Mouse (Mus musculus) CH12.LX (cell line): ENCODE results near the gene Abhd16a. TPM values are rescaled to one million over a fixed set of nuclear protein-coding genes. Genes with fewer than 3 reads are reported as not detected.

Experiments
- DNase-seq: peaks from one replicate; pipeline ENCODE4 v3.0.0-alpha.2; 2013; ENCODE audit errors: extremely low read depth
- H3K27ac ChIP-seq: 2 replicates; pipeline ENCODE4 v1.5.1; 2012; ENCODE audit warnings: low read depth, mild to moderate bottlenecking, control low read depth, moderate library complexity; ENCODE audit not compliant: insufficient read depth
- H3K27me3 ChIP-seq: replicated peaks from 2 replicates; pipeline ENCODE3; 2012; ENCODE audit warnings: inconsistent platforms
- H3K36me3 ChIP-seq, 2 experiments: replicated peaks in 1 of 2; 2 replicates each; pipeline versions ENCODE3 to v1.6.1; 2012; ENCODE audit warnings: inconsistent platforms in 1 of 2, low read length in 1 of 2, mild to moderate bottlenecking in 1 of 2, mixed read lengths in 1 of 2, moderate library complexity in 1 of 2; ENCODE audit not compliant: control insufficient read depth in 1 of 2, insufficient read depth in 1 of 2
- H3K4me1 ChIP-seq, 2 experiments: 2 replicates each; pipeline ENCODE4 v1.6.1; 2012; ENCODE audit warnings: inconsistent platforms in 1 of 2, moderate library complexity in 1 of 2; ENCODE audit not compliant: insufficient read depth in 2 of 2, control insufficient read depth in 1 of 2
- H3K4me2 ChIP-seq: 2 replicates; pipeline ENCODE4 v1.6.1; 2012; ENCODE audit warnings: low read depth, mild to moderate bottlenecking, control low read depth; ENCODE audit not compliant: poor library complexity, insufficient read depth, severe bottlenecking
- H3K4me3 ChIP-seq, 3 experiments: fragments of 150-350 bp in 1 of 3; sonication (generic) in 1 of 3; replicated peaks in 1 of 3; 2 replicates each; pipeline versions ENCODE3 to v1.5.1; 2011 to 2012; ENCODE audit warnings: low read depth in 2 of 3, low read length in 2 of 3, mild to moderate bottlenecking in 2 of 3, moderate library complexity in 2 of 3, control low read depth in 1 of 3, improper control_type of control experiment in 1 of 3, inconsistent platforms in 1 of 3, mixed read lengths in 1 of 3; ENCODE audit not compliant: poor library complexity in 1 of 3
- H3K79me2 ChIP-seq: replicated peaks from 2 replicates; pipeline ENCODE4 v1.6.1; 2012; ENCODE audit warnings: mild to moderate bottlenecking, moderate library complexity; ENCODE audit not compliant: control insufficient read depth, poor library complexity, insufficient read depth, severe bottlenecking; ENCODE audit errors: extremely low read depth
- H3K9ac ChIP-seq: 2 replicates; pipeline ENCODE4 v1.6.1; 2012; ENCODE audit warnings: low read depth, mild to moderate bottlenecking, control low read depth, moderate library complexity; ENCODE audit not compliant: insufficient read depth
- H3K9me3 ChIP-seq: replicated peaks from 2 replicates; pipeline ENCODE3; 2012; ENCODE audit warnings: low read length, inconsistent platforms, mixed read lengths
- BHLHE40 ChIP-seq: IDR thresholded peaks from 2 replicates; pipeline ENCODE4 v1.6.1; 2011; ENCODE audit warnings: mild to moderate bottlenecking, low read depth, low read length, improper control_type of control experiment
- CHD1 ChIP-seq: IDR thresholded peaks from 2 replicates; pipeline ENCODE4 v1.6.1; 2012; ENCODE audit warnings: low read depth, low read length, improper control_type of control experiment, inconsistent platforms
- CHD2 ChIP-seq: IDR thresholded peaks from 2 replicates; pipeline ENCODE4 v1.6.1; 2011; ENCODE audit warnings: low read length, improper control_type of control experiment
- CTCF ChIP-seq, 2 experiments: IDR thresholded peaks in 1 of 2; conservative IDR thresholded peaks in 1 of 2; 2 replicates each; pipeline ENCODE4 v1.5.1; 2011 to 2012; ENCODE audit warnings: low read depth in 2 of 2, low read length in 2 of 2, improper control_type of control experiment in 1 of 2, inconsistent platforms in 1 of 2, mild to moderate bottlenecking in 1 of 2, moderate library complexity in 1 of 2
- E2F4 ChIP-seq: IDR thresholded peaks from 2 replicates; pipeline ENCODE4 v1.6.1; 2011; ENCODE audit warnings: low read depth, low read length, improper control_type of control experiment; ENCODE audit not compliant: insufficient replicate concordance
- ELF1 ChIP-seq: IDR thresholded peaks from 2 replicates; pipeline ENCODE4 v1.6.1; 2014; ENCODE audit warnings: low read depth, mild to moderate bottlenecking, inconsistent platforms, low read length, improper control_type of control experiment
- EP300 ChIP-seq: IDR thresholded peaks from 2 replicates; pipeline ENCODE4 v1.6.1; 2011; ENCODE audit warnings: low read length, improper control_type of control experiment
- ETS1 ChIP-seq: conservative IDR thresholded peaks from 2 replicates; pipeline ENCODE4 v1.6.1; 2012; ENCODE audit warnings: low read depth, mild to moderate bottlenecking, inconsistent platforms, low read length, improper control_type of control experiment, moderate library complexity
- GABPA ChIP-seq: IDR thresholded peaks from 2 replicates; pipeline ENCODE4 v1.6.1; 2012; ENCODE audit warnings: low read depth, low read length, improper control_type of control experiment, inconsistent platforms; ENCODE audit not compliant: insufficient replicate concordance
- HCFC1 ChIP-seq: IDR thresholded peaks from 2 replicates; pipeline ENCODE4 v1.6.1; 2012; ENCODE audit warnings: low read depth, mild to moderate bottlenecking, inconsistent platforms, low read length, improper control_type of control experiment
- IRF4 ChIP-seq: IDR thresholded peaks from 2 replicates; pipeline ENCODE4 v1.6.1; 2014; ENCODE audit warnings: low read depth, mild to moderate bottlenecking, inconsistent platforms, low read length, improper control_type of control experiment
- JUN ChIP-seq: IDR thresholded peaks from 2 replicates; pipeline ENCODE4 v1.6.1; 2011; ENCODE audit warnings: low read depth, mild to moderate bottlenecking, low read length, improper control_type of control experiment, moderate library complexity; ENCODE audit not compliant: insufficient read depth
- JUND ChIP-seq: conservative IDR thresholded peaks from 2 replicates; pipeline ENCODE4 v1.6.1; 2011; ENCODE audit warnings: low read depth, low read length, improper control_type of control experiment
- KAT2A ChIP-seq: IDR thresholded peaks from 2 replicates; pipeline ENCODE4 v1.6.1; 2012; ENCODE audit warnings: low read length, improper control_type of control experiment, inconsistent platforms; ENCODE audit not compliant: insufficient replicate concordance
- MAFK ChIP-seq: IDR thresholded peaks from 2 replicates; pipeline ENCODE4 v1.6.1; 2011; ENCODE audit warnings: low read length, improper control_type of control experiment; ENCODE audit not compliant: insufficient replicate concordance
- MAX ChIP-seq: IDR thresholded peaks from 2 replicates; pipeline ENCODE4 v1.6.1; 2011; ENCODE audit warnings: low read length, improper control_type of control experiment
- MAZ ChIP-seq: IDR thresholded peaks from 2 replicates; pipeline ENCODE4 v1.6.1; 2012; ENCODE audit warnings: low read depth, mild to moderate bottlenecking, inconsistent platforms, low read length, improper control_type of control experiment, moderate library complexity
- MEF2A ChIP-seq: IDR thresholded peaks from 2 replicates; pipeline ENCODE4 v1.6.1; 2014; ENCODE audit warnings: low read depth, mild to moderate bottlenecking, inconsistent platforms, low read length, improper control_type of control experiment, borderline replicate concordance
- MXI1 ChIP-seq: IDR thresholded peaks from 2 replicates; pipeline ENCODE4 v1.6.1; 2011; ENCODE audit warnings: mild to moderate bottlenecking, low read depth, low read length, improper control_type of control experiment
- MYC ChIP-seq: IDR thresholded peaks from 2 replicates; pipeline ENCODE4 v1.6.1; 2011; ENCODE audit warnings: low read depth, mild to moderate bottlenecking, improper control_type of control experiment, low read length
- NELFE ChIP-seq: IDR thresholded peaks from 2 replicates; pipeline ENCODE4 v1.6.1; 2011; ENCODE audit warnings: low read depth, low read length, improper control_type of control experiment
- NRF1 ChIP-seq: IDR thresholded peaks from 2 replicates; pipeline ENCODE4 v1.6.1; 2014; ENCODE audit warnings: low read depth, mild to moderate bottlenecking, inconsistent platforms, low read length, improper control_type of control experiment, moderate library complexity
- PAX5 ChIP-seq: IDR thresholded peaks from 2 replicates; pipeline ENCODE4 v1.6.1; 2012; ENCODE audit warnings: low read length, inconsistent platforms, mixed read lengths
- POLR2A ChIP-seq: IDR thresholded peaks from 2 replicates; pipeline ENCODE4 v1.6.1; 2011; ENCODE audit warnings: low read depth, mild to moderate bottlenecking, improper control_type of control experiment, low read length
- POLR2AphosphoS2 ChIP-seq: IDR thresholded peaks from 2 replicates; pipeline ENCODE4 v1.6.1; 2011; ENCODE audit warnings: low read depth, low read length, improper control_type of control experiment
- RAD21 ChIP-seq: IDR thresholded peaks from 2 replicates; pipeline ENCODE4 v1.6.1; 2011; ENCODE audit warnings: low read depth, mild to moderate bottlenecking, low read length, improper control_type of control experiment, moderate library complexity
- RCOR1 ChIP-seq: conservative IDR thresholded peaks from 2 replicates; pipeline ENCODE4 v1.6.1; 2012; ENCODE audit warnings: low read depth, mild to moderate bottlenecking, inconsistent platforms, low read length, improper control_type of control experiment
- SIN3A ChIP-seq: IDR thresholded peaks from 2 replicates; pipeline ENCODE4 v1.6.1; 2012; ENCODE audit warnings: low read length, improper control_type of control experiment, inconsistent platforms
- SMC3 ChIP-seq: IDR thresholded peaks from 2 replicates; pipeline ENCODE4 v1.6.1; 2011; ENCODE audit warnings: low read depth, low read length, improper control_type of control experiment
- TBP ChIP-seq: conservative IDR thresholded peaks from 2 replicates; pipeline ENCODE4 v1.6.1; 2011; ENCODE audit warnings: low read depth, low read length, improper control_type of control experiment
- TCF12 ChIP-seq: IDR thresholded peaks from 2 replicates; pipeline ENCODE4 v1.6.1; 2014; ENCODE audit warnings: low read depth, mild to moderate bottlenecking, inconsistent platforms, low read length, improper control_type of control experiment
- UBTF ChIP-seq: IDR thresholded peaks from 2 replicates; pipeline ENCODE4 v1.6.1; 2012; ENCODE audit warnings: low read depth, mild to moderate bottlenecking, inconsistent platforms, low read length, improper control_type of control experiment, moderate library complexity
- USF1 ChIP-seq: IDR thresholded peaks from 2 replicates; pipeline ENCODE4 v1.6.1; 2014; ENCODE audit warnings: low read depth, mild to moderate bottlenecking, inconsistent platforms, low read length, improper control_type of control experiment
- USF2 ChIP-seq: conservative IDR thresholded peaks from 2 replicates; pipeline ENCODE4 v1.6.1; 2011; ENCODE audit warnings: low read depth, low read length, improper control_type of control experiment
- ZC3H11A ChIP-seq: IDR thresholded peaks from 2 replicates; pipeline ENCODE4 v1.6.1; 2012; ENCODE audit warnings: low read depth, mild to moderate bottlenecking, inconsistent platforms, low read length, improper control_type of control experiment
- ZKSCAN1 ChIP-seq: IDR thresholded peaks from 2 replicates; pipeline ENCODE4 v1.6.1; 2012; ENCODE audit warnings: low read depth, inconsistent platforms, low read length, improper control_type of control experiment, borderline replicate concordance
- ZMIZ1 ChIP-seq: IDR thresholded peaks from 2 replicates; pipeline ENCODE4 v1.6.1; 2012; ENCODE audit warnings: low read depth, mild to moderate bottlenecking, inconsistent platforms, low read length, improper control_type of control experiment
- ZNF384 ChIP-seq: IDR thresholded peaks from 2 replicates; pipeline ENCODE4 v1.6.1; 2012; ENCODE audit warnings: low read depth, low read length, improper control_type of control experiment, inconsistent platforms
- dilution Hi-C: fragments of 300-500 bp; cut with MboI; formaldehyde crosslinking; loops from 2 replicates; pipeline ENCODE4 v1.14.3; 2020; ENCODE audit warnings: low sequenced_read_pairs; ENCODE audit not compliant: extremely low pct_unique_long_range_greater_than_20kb, extremely low pct_ligation_motif_present
- in situ Hi-C: fragments of 300-500 bp; cut with MboI; formaldehyde crosslinking; loops from 3 replicates; pipeline ENCODE4 v1.14.3; 2019; ENCODE audit warnings: low sequenced_read_pairs, low pct_ligation_motif_present, low pct_unique_long_range_greater_than_20kb, mixed read lengths
- polyA plus RNA-seq: library from polyadenylated mRNA; unstranded; fragments of >175 nt; gene quantifications from 2 replicates; pipeline ENCODE4 v1.2.1, GENCODE M21; 2012; ENCODE audit warnings: low read depth; ENCODE audit not compliant: insufficient read length
- total RNA-seq, 2 experiments: library from RNA; depleted of rRNA; stranded (reverse); fragments of 300-350 nt in 1 of 2; fragments of >200 nt in 1 of 2; gene quantifications; 2 replicates each; pipeline ENCODE4 v1.2.3; 2012 to 2014

Abhd16a gene
- total and polyA plus RNA-seq, 3 experiments = 11.6 to 16.6 (median 15.3) TPM

GRCm38 (mm10) chr17:35134801-35135590, 45.9 kb downstream of the Abhd16a start, which contains the start of gene Bag6:
Gene Bag6, plus strand, starts transcription at chr17:35135178.
- in situ Hi-C loops = no loop called here
- Histone ChIP-seq H3K4me1 (peaks cover 0 to 19% of the 10 kb centered on the region in 2 experiments; a peak in 2 of 4 replicates), H3K4me3 (peak within 1 kb of the TSS; percentile 83 to 95 (median 91)), H3K9ac (peak within 1 kb of the TSS; percentile 80), H3K79me2 (peaks cover 45% of the 10 kb centered on the region), H3K36me3 (peaks cover 21 to 46% of the 10 kb centered on the region in 2 experiments), H3K4me2 (peak within 1 kb of the TSS; percentile 95), H3K27me3 (no peaks in the 10 kb centered on the region), H3K27ac (peak within 1 kb of the TSS; percentile 74), H3K9me3 (no peaks in the 10 kb centered on the region)
- dilution Hi-C loops = no loop called here
- TF ChIP-seq USF1 (no peak), RAD21 (no peak), USF2 (no peak), ZNF384 (no peak), ELF1 (peak; percentile 84), HCFC1 (peak; percentile 91), SMC3 (no peak; the same call in 1 of the 2 replicates), ZKSCAN1 (no peak), CTCF (conservative IDR thresholded peaks at IDR 0.05 in 1 of 2, IDR thresholded peaks at IDR 0.05 in 1 of 2; ENCODE audit: low read depth in 2 of 2, low read length in 2 of 2) (peak in 1 of 2 experiments; percentile 42; a peak in 2 of 4 replicates), BHLHE40 (peak; percentile 30; the same call in 1 of the 2 replicates), NRF1 (peak; percentile 92), POLR2A (peak; percentile 71), MAZ (no peak; the same call in 1 of the 2 replicates), MYC (peak; percentile 91), MEF2A (peak; percentile 74), ZC3H11A (no peak), TBP (peak; percentile 86), POLR2AphosphoS2 (peak; percentile 61; the same call in 1 of the 2 replicates), SIN3A (peak; percentile 76; the same call in 1 of the 2 replicates), MXI1 (peak; percentile 76), MAX (peak; percentile 100), JUN (no peak), NELFE (no peak; the same call in 1 of the 2 replicates), CHD1 (no peak), RCOR1 (no peak; the same call in 1 of the 2 replicates), IRF4 (peak; percentile 74), EP300 (no peak), MAFK (no peak), CHD2 (peak; percentile 85), ZMIZ1 (peak; percentile 33; the same call in 1 of the 2 replicates), UBTF (no peak), TCF12 (peak; percentile 80), E2F4 (peak; percentile 94; the same call in 1 of the 2 replicates), PAX5 (no peak), GABPA (no peak; the same call in 1 of the 2 replicates), ETS1 (0 out of 2 replicates have a peak, but pooled peaks have one; percentile 13), JUND (peak; percentile 61), KAT2A (peak; percentile 90; the same call in 1 of the 2 replicates)
- peak; percentile 95 for DNase-seq
